Mouse (Mus musculus) neural tube, embryonic 11.5 days (tissue): ENCODE measurements around the gene Auts2. TPM values are rescaled to one million over a fixed set of nuclear protein-coding genes. Genes with fewer than 3 reads are reported as not detected.

Experiments used
- ATAC-seq: fragments of 200-750 bp; cut with Nextera tagmentation; 2 replicates; pipeline ENCODE4 v1.8.0; 2017; ENCODE audit warnings: moderate number of reproducible peaks, mild to moderate bottlenecking, moderate TSS enrichment, moderate library complexity; ENCODE audit not compliant: insufficient read depth, low FRiP score, low TSS enrichment
- DNase-seq: peaks from one replicate; pipeline ENCODE4 v3.0.0-alpha.2; 2015; ENCODE audit warnings: low spot score
- H3K27ac ChIP-seq: fragments of 300-500 bp; sonication (generic); 2 replicates; pipeline ENCODE4 v1.5.1; 2014; ENCODE audit warnings: low read depth, mild to moderate bottlenecking, low read length
- H3K27me3 ChIP-seq: fragments of 300-500 bp; sonication (generic); 2 replicates; pipeline ENCODE4 v1.6.1; 2014; ENCODE audit warnings: mild to moderate bottlenecking, low read length, mixed read lengths; ENCODE audit not compliant: control insufficient read depth, insufficient read depth
- H3K36me3 ChIP-seq: fragments of 300-500 bp; sonication (generic); 2 replicates; pipeline ENCODE4 v1.6.1; 2014; ENCODE audit warnings: mild to moderate bottlenecking, low read length, moderate library complexity, mixed read lengths; ENCODE audit not compliant: control insufficient read depth, insufficient read depth
- H3K4me1 ChIP-seq: fragments of 300-500 bp; sonication (generic); 2 replicates; pipeline ENCODE4 v1.6.1; 2014; ENCODE audit warnings: low read length, mixed read lengths; ENCODE audit not compliant: control insufficient read depth, insufficient read depth
- H3K4me2 ChIP-seq: fragments of 300-500 bp; sonication (generic); 2 replicates; pipeline ENCODE4 v1.6.1; 2014; ENCODE audit warnings: low read depth, mild to moderate bottlenecking, moderate library complexity
- H3K4me3 ChIP-seq: fragments of 300-500 bp; sonication (generic); 2 replicates; pipeline ENCODE4 v1.5.1; 2014; ENCODE audit warnings: low read depth, low read length
- H3K9ac ChIP-seq: fragments of 300-500 bp; sonication (generic); 2 replicates; pipeline ENCODE4 v1.6.1; 2014; ENCODE audit warnings: mild to moderate bottlenecking, low read length
- H3K9me3 ChIP-seq: fragments of 300-500 bp; sonication (generic); 2 replicates; pipeline ENCODE4 v1.6.1; 2016; ENCODE audit warnings: low read length; ENCODE audit not compliant: control insufficient read depth
- WGBS: fragments of 180-500 bp; shearing (Covaris S2); extraction: QIAGEN DNeasy Blood & Tissue Kit; methylation state at CpG from one replicate; pipeline ENCODE4 v1.1.7; 2014; 5-methylcytosine and 5-hydroxymethylcytosine counted together
- polyA plus RNA-seq: library from polyadenylated mRNA; unstranded; fragments of >200 nt; fragmentation: Nextera tagmentation; extraction: Ambion mirVana; gene quantifications from 2 replicates; pipeline ENCODE4 v1.2.1, GENCODE M21; 2014

The Auts2 gene
- polyA plus RNA-seq, 1 experiment from 2014 or later, result 45.0 TPM

GRCm38 (mm10) chr5:131774792-131775191 is 768.4 kb downstream of the Auts2 start:
- DNase-seq, result no peak
- no peak overlapping the region for H3K9ac ChIP-seq
- H3K27me3 ChIP-seq, result no peaks in the 10 kb centered on the region
- H3K27ac ChIP-seq, result no peak overlapping the region
- WGBS, result 62% methylated on average over 6 of the region's 6 CpGs
- no peaks in the 10 kb centered on the region for H3K9me3 ChIP-seq
- H3K4me3 ChIP-seq, result no peak overlapping the region
- H3K4me2 ChIP-seq, result no peak overlapping the region
- peaks cover 12% of the 10 kb centered on the region for H3K4me1 ChIP-seq
- no peaks in the 10 kb centered on the region for H3K36me3 ChIP-seq
- ATAC-seq, result peak; percentile 38; the same call in 1 of the 2 replicates

- Histone ChIP-seq H3K27ac (no peak overlapping the region), H3K36me3 (no peaks in the 10 kb centered on the region), H3K9me3 (no peaks in the 10 kb centered on the region), H3K4me2 (no peak overlapping the region), H3K4me1 (peaks cover 14% of the 10 kb centered on the region), H3K27me3 (no peaks in the 10 kb centered on the region), H3K9ac (no peak overlapping the region), H3K4me3 (no peak overlapping the region)
- DNase-seq, result no peak
- no peak for ATAC-seq
- WGBS, result 90% methylated on average over 1 of the region's 1 CpGs
These were observed 770.5 kb downstream of the Auts2 start for GRCm38 (mm10) chr5:131772616-131773015.

GRCm38 (mm10) chr5:131769273-131769672 is 773.9 kb downstream of the Auts2 start:
- Histone ChIP-seq H3K4me2 (no peak overlapping the region), H3K36me3 (no peaks in the 10 kb centered on the region), H3K9me3 (no peaks in the 10 kb centered on the region), H3K9ac (no peak overlapping the region), H3K27ac (no peak overlapping the region), H3K27me3 (no peaks in the 10 kb centered on the region), H3K4me3 (no peak overlapping the region), H3K4me1 (0 out of 2 replicates have a peak, but pooled peaks cover 2% of the 10 kb centered on the region)
- ATAC-seq, result no peak
- WGBS, result 57% methylated on average over 11 of the region's 11 CpGs
- peak; percentile 40 for DNase-seq

GRCm38 (mm10) chr5:131767699-131768264 is 775.4 kb downstream of the Auts2 start:
- no peak overlapping the region for H3K4me3 ChIP-seq
- H3K9ac ChIP-seq, result no peak overlapping the region
- DNase-seq (no peak), ATAC-seq (no peak)
- H3K9me3 ChIP-seq, result no peaks in the 10 kb centered on the region
- H3K27me3 ChIP-seq, result no peaks in the 10 kb centered on the region
- H3K27ac ChIP-seq, result no peak overlapping the region
- 64% methylated on average over 12 of the region's 12 CpGs for WGBS
- no peak overlapping the region for H3K4me2 ChIP-seq
- H3K4me1 ChIP-seq, result 0 out of 2 replicates have a peak, but pooled peaks cover 2% of the 10 kb centered on the region
- H3K36me3 ChIP-seq, result no peaks in the 10 kb centered on the region

- ATAC-seq, result no peak
- DNase-seq, result no peak
- Histone ChIP-seq H3K4me2 (no peak overlapping the region), H3K4me1 (0 out of 2 replicates have a peak, but pooled peaks cover 2% of the 10 kb centered on the region), H3K27ac (no peak overlapping the region), H3K4me3 (no peak overlapping the region), H3K9me3 (no peaks in the 10 kb centered on the region), H3K36me3 (no peaks in the 10 kb centered on the region), H3K9ac (no peak overlapping the region), H3K27me3 (no peaks in the 10 kb centered on the region)
- WGBS, result 72% methylated on average over 9 of the region's 9 CpGs
These were observed 776.0 kb downstream of the Auts2 start for GRCm38 (mm10) chr5:131767176-131767575.

- no peak for ATAC-seq
- Histone ChIP-seq H3K36me3 (no peaks in the 10 kb centered on the region), H3K4me1 (no peaks in the 10 kb centered on the region), H3K4me2 (no peak overlapping the region), H3K9ac (no peak overlapping the region), H3K27ac (no peak overlapping the region), H3K9me3 (no peaks in the 10 kb centered on the region), H3K4me3 (no peak overlapping the region), H3K27me3 (no peaks in the 10 kb centered on the region)
- WGBS, result 74% methylated on average over 13 of the region's 13 CpGs
- DNase-seq, result no peak
These were observed 783.7 kb downstream of the Auts2 start for GRCm38 (mm10) chr5:131759432-131759831.

- no peak overlapping the region for H3K27ac ChIP-seq
- WGBS, result 64% methylated on average over 2 of the region's 2 CpGs
- H3K4me2 ChIP-seq, result no peak overlapping the region
- H3K9me3 ChIP-seq, result no peaks in the 10 kb centered on the region
- no peaks in the 10 kb centered on the region for H3K27me3 ChIP-seq
- ATAC-seq (no peak), DNase-seq (no peak)
- no peaks in the 10 kb centered on the region; the same call in 1 of the 2 replicates for H3K4me1 ChIP-seq
- no peaks in the 10 kb centered on the region for H3K36me3 ChIP-seq
- no peak overlapping the region for H3K9ac ChIP-seq
- no peak overlapping the region for H3K4me3 ChIP-seq
These were observed 792.8 kb downstream of the Auts2 start for GRCm38 (mm10) chr5:131750330-131750729.

GRCm38 (mm10) chr5:131749211-131749610 is 793.9 kb downstream of the Auts2 start:
- WGBS, result 79% methylated on average over 6 of the region's 6 CpGs
- ATAC-seq, result no peak
- H3K9me3 ChIP-seq, result no peaks in the 10 kb centered on the region
- no peaks in the 10 kb centered on the region for H3K27me3 ChIP-seq
- H3K9ac ChIP-seq, result no peak overlapping the region
- no peak overlapping the region for H3K4me3 ChIP-seq
- H3K4me2 ChIP-seq, result no peak overlapping the region
- DNase-seq, result no peak
- no peaks in the 10 kb centered on the region for H3K36me3 ChIP-seq
- no peak overlapping the region for H3K27ac ChIP-seq
- H3K4me1 ChIP-seq, result no peaks in the 10 kb centered on the region; the same call in 1 of the 2 replicates

- Histone ChIP-seq H3K27me3 (0 out of 2 replicates have a peak, but pooled peaks cover 2% of the 10 kb centered on the region), H3K36me3 (no peaks in the 10 kb centered on the region), H3K4me2 (no peak overlapping the region), H3K4me3 (no peak overlapping the region), H3K9ac (no peak overlapping the region), H3K9me3 (no peaks in the 10 kb centered on the region), H3K27ac (no peak overlapping the region), H3K4me1 (no peaks in the 10 kb centered on the region)
- DNase-seq (no peak), ATAC-seq (no peak)
- WGBS, result 59% methylated on average over 8 of the region's 8 CpGs
These were observed 800.1 kb downstream of the Auts2 start for GRCm38 (mm10) chr5:131743069-131743468.
